Mouse (Mus musculus) liver, adult 2 months (tissue): ENCODE data around the gene Pde8b. TPM values are rescaled to one million over a fixed set of nuclear protein-coding genes. Genes with fewer than 3 reads are reported as not detected.

Experiments
- DNase-seq: peaks from one replicate; pipeline ENCODE4 v3.0.0-alpha.2; 2011; ENCODE audit warnings: low read depth, low spot score; ENCODE audit errors: extremely low read depth
- H3K27ac ChIP-seq: fragments of 200-500 bp; replicated peaks from 2 replicates; pipeline ENCODE4 v1.5.1; 2012; ENCODE audit warnings: low read depth, mild to moderate bottlenecking, control low read depth, inconsistent platforms, low read length; ENCODE audit not compliant: insufficient read depth
- H3K27me3 ChIP-seq: fragments of 200-500 bp; 2 replicates; pipeline ENCODE4 v1.6.1; 2012; ENCODE audit warnings: mild to moderate bottlenecking, moderate library complexity, low read length, inconsistent platforms; ENCODE audit not compliant: control insufficient read depth, insufficient read depth
- H3K36me3 ChIP-seq: fragments of 200-500 bp; 2 replicates; pipeline ENCODE4 v1.6.1; 2012; ENCODE audit warnings: low read length, inconsistent platforms; ENCODE audit not compliant: control insufficient read depth, insufficient read depth
- H3K4me1 ChIP-seq: fragments of 200-500 bp; 2 replicates; pipeline ENCODE4 v1.6.1; 2011; ENCODE audit warnings: low read length; ENCODE audit not compliant: control insufficient read depth, insufficient read depth
- H3K4me3 ChIP-seq: fragments of 200-500 bp; 2 replicates; pipeline ENCODE4 v1.5.1; 2011; ENCODE audit warnings: low read depth, mild to moderate bottlenecking, control low read depth, low read length, moderate library complexity; ENCODE audit not compliant: insufficient read depth
- H3K79me2 ChIP-seq: fragments of 200-500 bp; 2 replicates; pipeline ENCODE4 v1.6.1; 2012; ENCODE audit warnings: inconsistent platforms, mild to moderate bottlenecking, low read length, moderate library complexity; ENCODE audit not compliant: control insufficient read depth, insufficient read depth
- H3K9ac ChIP-seq: fragments of 200-500 bp; 2 replicates; pipeline ENCODE4 v1.6.1; 2012; ENCODE audit warnings: low read depth, mild to moderate bottlenecking, control low read depth, inconsistent platforms, low read length
- CTCF ChIP-seq: fragments of 200-500 bp; IDR thresholded peaks from 2 replicates; pipeline ENCODE4 v1.5.1; 2011; ENCODE audit warnings: low read depth, low read length, control low read depth
- POLR2A ChIP-seq: fragments of 200-500 bp; IDR thresholded peaks from 2 replicates; pipeline ENCODE4 v1.6.1; 2011; ENCODE audit warnings: low read length, control low read depth; ENCODE audit not compliant: insufficient read depth; ENCODE audit errors: extremely low read depth
- WGBS: fragments of 180-500 bp; shearing (Covaris S2); methylation state at CpG from one replicate; pipeline ENCODE4 v1.1.7; 2018; 5-methylcytosine and 5-hydroxymethylcytosine counted together
- polyA plus RNA-seq: library from polyadenylated mRNA; depleted of rRNA; stranded (reverse); fragments of >200 nt; gene quantifications from 2 replicates; pipeline ENCODE4 v1.2.3, GENCODE M21; 2012
- total RNA-seq: library from RNA; depleted of rRNA; stranded (reverse); fragments of >200 nt; gene quantifications from 2 replicates; pipeline ENCODE4 v1.2.3, GENCODE M21; 2014

The Pde8b gene
- total and polyA plus RNA-seq, 2 experiments: 1.4 to 1.5 TPM

- H3K27me3 ChIP-seq: no peaks in the 10 kb centered on the region
- DNase-seq: no peak
- TF ChIP-seq CTCF: no peak
- no peak for TF ChIP-seq POLR2A
- H3K9ac ChIP-seq: no peak overlapping the region
- WGBS: 89% methylated on average over 10 of the region's 10 CpGs
- no peak overlapping the region for H3K27ac ChIP-seq
- H3K4me1 ChIP-seq: no peaks in the 10 kb centered on the region
- no peaks in the 10 kb centered on the region for H3K79me2 ChIP-seq
- no peak overlapping the region for H3K4me3 ChIP-seq
- H3K36me3 ChIP-seq: no peaks in the 10 kb centered on the region
Observed at GRCm38 (mm10) chr13:95126801-95127200, 123.3 kb downstream of the Pde8b start.

GRCm38 (mm10) chr13:95125546-95126215 is 124.5 kb downstream of the Pde8b start:
- H3K79me2 ChIP-seq: no peaks in the 10 kb centered on the region
- WGBS: 61% methylated on average over 4 of the region's 4 CpGs
- TF ChIP-seq CTCF (no peak), POLR2A (no peak)
- no peaks in the 10 kb centered on the region for H3K4me1 ChIP-seq
- no peak overlapping the region for H3K4me3 ChIP-seq
- no peak overlapping the region for H3K27ac ChIP-seq
- H3K36me3 ChIP-seq: no peaks in the 10 kb centered on the region
- H3K9ac ChIP-seq: no peak overlapping the region
- peak; percentile 30 for DNase-seq
- no peaks in the 10 kb centered on the region for H3K27me3 ChIP-seq

- TF ChIP-seq POLR2A (no peak), CTCF (no peak)
- no peaks in the 10 kb centered on the region for H3K27me3 ChIP-seq
- no peaks in the 10 kb centered on the region for H3K36me3 ChIP-seq
- no peaks in the 10 kb centered on the region for H3K4me1 ChIP-seq
- no peak for DNase-seq
- H3K4me3 ChIP-seq: no peak overlapping the region
- no peak overlapping the region for H3K27ac ChIP-seq
- H3K9ac ChIP-seq: no peak overlapping the region
- 91% methylated on average over 4 of the region's 4 CpGs for WGBS
- H3K79me2 ChIP-seq: no peaks in the 10 kb centered on the region
Observed at GRCm38 (mm10) chr13:95120570-95120969, 129.6 kb downstream of the Pde8b start.

- Histone ChIP-seq H3K27ac (no peak overlapping the region), H3K4me1 (no peaks in the 10 kb centered on the region), H3K36me3 (no peaks in the 10 kb centered on the region), H3K9ac (no peak overlapping the region), H3K79me2 (no peaks in the 10 kb centered on the region), H3K4me3 (no peak overlapping the region), H3K27me3 (no peaks in the 10 kb centered on the region; the same call in 1 of the 2 replicates)
- TF ChIP-seq POLR2A (no peak), CTCF (no peak)
- WGBS: 14% methylated on average over 5 of the region's 5 CpGs
- no peak for DNase-seq
Observed at GRCm38 (mm10) chr13:95113763-95114162, 136.4 kb downstream of the Pde8b start.

GRCm38 (mm10) chr13:95109555-95109954 is 140.6 kb downstream of the Pde8b start:
- Histone ChIP-seq H3K9ac (no peak overlapping the region), H3K27me3 (no peaks in the 10 kb centered on the region; the same call in 1 of the 2 replicates), H3K27ac (no peak overlapping the region), H3K4me1 (no peaks in the 10 kb centered on the region), H3K79me2 (no peaks in the 10 kb centered on the region), H3K36me3 (no peaks in the 10 kb centered on the region), H3K4me3 (no peak overlapping the region)
- TF ChIP-seq CTCF: no peak
- no peak for TF ChIP-seq POLR2A
- 76% methylated on average over 3 of the region's 3 CpGs for WGBS
- DNase-seq: no peak

- no peaks in the 10 kb centered on the region for H3K27me3 ChIP-seq
- H3K27ac ChIP-seq: no peak overlapping the region
- H3K9ac ChIP-seq: no peak overlapping the region
- no peak for DNase-seq
- 60% methylated on average over 7 of the region's 7 CpGs for WGBS
- no peak overlapping the region for H3K4me3 ChIP-seq
- no peaks in the 10 kb centered on the region for H3K79me2 ChIP-seq
- no peak for TF ChIP-seq CTCF
- no peaks in the 10 kb centered on the region for H3K4me1 ChIP-seq
- no peaks in the 10 kb centered on the region for H3K36me3 ChIP-seq
Observed at GRCm38 (mm10) chr13:95108035-95108434, 142.1 kb downstream of the Pde8b start.
